Mouse (Mus musculus) ES-Bruce4 (cell line): ENCODE data around the gene Pde4dip.

Source experiments
- CTCF ChIP-seq: IDR thresholded peaks from one replicate; pipeline ENCODE4 v1.8.1; 2011; ENCODE audit warnings: low read depth, low read length
- EP300 ChIP-seq: IDR thresholded peaks from 2 replicates; pipeline ENCODE4 v1.6.1; 2011; ENCODE audit warnings: low read depth, low read length; ENCODE audit not compliant: insufficient read depth
- POLR2A ChIP-seq: IDR thresholded peaks from one replicate; pipeline ENCODE4 v1.8.1; 2011; ENCODE audit warnings: low read length; ENCODE audit not compliant: insufficient read depth

- TF ChIP-seq CTCF (no peak), POLR2A (no peak), EP300 (no peak)
Observed at GRCm38 (mm10) chr3:97901586-97901985, 13.1 kb upstream of the Pde4dip start.
